ENCODE assay signal across 8 mouse cellular contexts in the genomic region with DNA sequence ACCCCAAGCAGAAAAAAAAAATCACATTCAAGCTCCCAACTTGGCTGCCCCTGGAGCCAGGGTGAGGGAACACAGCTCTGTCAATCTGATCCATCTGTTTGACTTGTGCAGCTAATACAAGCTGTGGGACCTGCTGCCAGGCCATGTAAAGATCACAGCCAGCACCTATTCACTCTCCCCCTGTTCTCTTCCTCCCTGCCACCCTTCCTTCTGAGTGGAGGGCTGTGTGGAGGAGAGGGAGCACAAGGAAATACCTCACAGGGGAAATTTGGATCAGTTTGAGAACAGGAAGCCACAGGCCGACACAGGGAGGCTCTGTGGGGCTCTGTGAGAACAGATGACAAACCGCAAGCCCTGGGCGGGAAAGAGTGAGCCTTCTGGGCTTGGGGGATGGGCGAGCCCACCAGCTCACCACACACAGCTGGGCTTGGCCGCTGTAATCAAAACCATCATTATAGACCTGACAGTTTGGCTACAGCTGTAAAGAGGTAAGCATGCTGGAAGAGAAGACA. TPM values are rescaled to one million over a fixed set of nuclear protein-coding genes. Genes with fewer than 3 reads are reported as not detected.
DNase-seq lines count a peak whose midpoint lies in the region; ATAC-seq and TF ChIP-seq lines count a peak whose summit lies in the region.

No protein-coding gene starts in this region.

- no peak for TF ChIP-seq CTCF in liver, embryonic 14.5 days (IDR thresholded peaks at IDR 0.05; ENCODE audit: low read depth)

- peak; percentile 43 for DNase-seq in kidney, postnatal 14 days
- no peak for DNase-seq in kidney, adult 11 months
- peak in 1 of 3 experiments; percentile 6 for DNase-seq in liver, embryonic 14.5 days (ENCODE audit: low read depth in 3 of 3, low spot score in 3 of 3)
- DNase-seq in spleen, postnatal 10 days (ENCODE audit: low spot score in 2 of 2) = peak; percentile 12 to 55
- DNase-seq in adrenal gland, adult (ENCODE audit: inconsistent age in 2 of 2, low spot score in 1 of 2) = no peak
- DNase-seq in layer of hippocampus, adult 11-12 months (ENCODE audit: low spot score) = no peak

- 0 out of 2 replicates have a peak overlapping the region, but pooled peaks have one; percentile 17 for H3K27ac ChIP-seq in heart, embryonic 12.5 days (ENCODE audit: poor library complexity, severe bottlenecking)
- H3K27ac ChIP-seq in liver, embryonic 14.5 days = no peak overlapping the region

- peaks cover 29% of the 10 kb centered on the region for H3K4me1 ChIP-seq in heart, embryonic 12.5 days (replicated peaks)
- peaks cover 0 to 11% of the 10 kb centered on the region in 2 experiments; a peak in 2 of 4 replicates for H3K4me1 ChIP-seq in liver, embryonic 14.5 days (replicated peaks; ENCODE audit: control insufficient read depth in 2 of 2, insufficient read depth in 2 of 2, low read length in 1 of 2)

- no peak for TF ChIP-seq EP300 in liver, embryonic 14.5 days (IDR thresholded peaks at IDR 0.05; ENCODE audit: low read depth)

- peak; percentile 93 for ATAC-seq in activated CD4-positive, CD25-positive, alpha-beta regulatory T cell, adult 4 months
- ATAC-seq in heart, embryonic 12.5 days (ENCODE audit: insufficient number of reproducible peaks, low FRiP score) = peak; percentile 16; the same call in 1 of the 2 replicates
- peak; percentile 57; the same call in 1 of the 2 replicates for ATAC-seq in liver, embryonic 14.5 days (ENCODE audit: insufficient read depth)

- peaks cover 81% of the 10 kb centered on the region for H3K36me3 ChIP-seq in heart, embryonic 12.5 days
- H3K36me3 ChIP-seq in liver, embryonic 14.5 days (replicated peaks; ENCODE audit: control insufficient read depth, insufficient read depth, low read depth) = peaks cover 42% of the 10 kb centered on the region

- no peak overlapping the region for H3K4me2 ChIP-seq in heart, embryonic 12.5 days
- no peak overlapping the region for H3K4me2 ChIP-seq in liver, embryonic 14.5 days (ENCODE audit: low read depth)

- 27% methylated on average over 5 of the region's 5 CpGs for WGBS in heart, embryonic 12.5 days
- 9% methylated on average over 5 of the region's 5 CpGs for WGBS in liver, embryonic 14.5 days (ENCODE audit: insufficient replicate concordance)

- H3K9me3 ChIP-seq in heart, embryonic 12.5 days (replicated peaks) = no peaks in the 10 kb centered on the region
- no peaks in the 10 kb centered on the region for H3K9me3 ChIP-seq in liver, embryonic 14.5 days (ENCODE audit: control insufficient read depth, low read length)

- no peaks in the 10 kb centered on the region for H3K27me3 ChIP-seq in heart, embryonic 12.5 days (replicated peaks)
- H3K27me3 ChIP-seq in liver, embryonic 14.5 days (ENCODE audit: control insufficient read depth, insufficient read depth, low read length) = no peaks in the 10 kb centered on the region

- no peak overlapping the region for H3K4me3 ChIP-seq in heart, embryonic 12.5 days
- H3K4me3 ChIP-seq in liver, embryonic 14.5 days (ENCODE audit: insufficient read depth in 1 of 2, low read depth in 2 of 2, low read length in 2 of 2) = no peak overlapping the region

- H3K9ac ChIP-seq in heart, embryonic 12.5 days = no peak overlapping the region
- no peak overlapping the region for H3K9ac ChIP-seq in liver, embryonic 14.5 days (replicated peaks)

RNA-seq across cellular contexts. Expression of gene Fancc, which starts 31.1 kb away (rescaled TPM):
- 10 to 100 TPM; 15.3 to 15.7 TPM for polyA plus RNA-seq in activated CD4-positive, CD25-positive, alpha-beta regulatory T cell, adult 4 months (2017; shearing (Covaris generic))
- 15.3 and 18.1 TPM in 2 replicates for polyA plus RNA-seq in heart, embryonic 12.5 days (2016; fragmentation: Nextera tagmentation; extraction: Ambion mirVana)
- polyA plus RNA-seq in liver, embryonic 14.5 days (2012; rRNA removed) = 5.6 and 6.9 TPM in 2 replicates
- polyA plus RNA-seq in liver, embryonic 14.5 days (2014; fragmentation: Nextera tagmentation; extraction: Ambion mirVana) = 7.0 and 8.6 TPM in 2 replicates

RNA-seq across cellular contexts. Expression of gene Ptch1, which starts 45.2 kb away (rescaled TPM):
- polyA plus RNA-seq in activated CD4-positive, CD25-positive, alpha-beta regulatory T cell, adult 4 months (2017; shearing (Covaris generic)) = 10 to 100 TPM; 10.2 to 10.3 TPM
- polyA plus RNA-seq in heart, embryonic 12.5 days (2016; fragmentation: Nextera tagmentation; extraction: Ambion mirVana) = 6.4 and 7.5 TPM in 2 replicates
- 4.3 and 4.4 TPM in 2 replicates for polyA plus RNA-seq in liver, embryonic 14.5 days (2012; rRNA removed)
- 4.2 and 4.9 TPM in 2 replicates for polyA plus RNA-seq in liver, embryonic 14.5 days (2014; fragmentation: Nextera tagmentation; extraction: Ambion mirVana)

Comparison
In these comparisons a context has a peak if more than half of its experiments do, and no peak if none do; other contexts are left out.
1. DNase-seq: peak in kidney, postnatal 14 days (single experiment) and spleen, postnatal 10 days (2 of 2); none in kidney, adult 11 months (single experiment), adrenal gland, adult (0 of 2) and layer of hippocampus, adult 11-12 months (single experiment).
2. ATAC-seq: peak in every context shown above with its lines; median percentile 93 in activated CD4-positive, CD25-positive, alpha-beta regulatory T cell, adult 4 months; 57 in liver, embryonic 14.5 days; 16 in heart, embryonic 12.5 days.